ENCODE assay signal across 8 mouse cellular contexts in genomic region chr19:7136714-7137498, GRCm38 (mm10). TPM values are rescaled to one million over a fixed set of nuclear protein-coding genes. Genes with fewer than 3 reads are reported as not detected.
DNase-seq lines count a peak whose midpoint lies in the region; ATAC-seq lines count a peak whose summit lies in the region.
"Had no signal": no experiment of that assay in that cellular context is flagged by ENCODE, and none has a peak within 500 bp of the region (broad histone marks: within the 10 kb centered on the region; RNA-seq: fewer than 3 reads in every experiment).

No protein-coding gene starts in this region.

- ATAC-seq in neural tube, embryonic 12.5 days (ENCODE audit: low FRiP score, low read depth) = no peak
- ATAC-seq in intestine, embryonic 16.5 days = peak; percentile 85
- no peak for ATAC-seq in limb, embryonic 15.5 days (ENCODE audit: insufficient number of reproducible peaks, low FRiP score, low TSS enrichment, low read depth)
- ATAC-seq: inflammation-experienced regulatory T-cells, adult 6 months had no signal

- no peak overlapping the region for H3K4me3 ChIP-seq in neural tube, embryonic 12.5 days
- H3K4me3 ChIP-seq in intestine, embryonic 16.5 days (ENCODE audit: low read length) = no peak overlapping the region
- no peak overlapping the region for H3K4me3 ChIP-seq in limb, embryonic 15.5 days

- H3K4me2 ChIP-seq in neural tube, embryonic 12.5 days (replicated peaks) = peak overlapping the region; percentile 40; the same call in 1 of the 2 replicates
- peak overlapping the region; percentile 43 for H3K4me2 ChIP-seq in intestine, embryonic 16.5 days (ENCODE audit: low read depth, low read length)
- no peak overlapping the region for H3K4me2 ChIP-seq in limb, embryonic 15.5 days

- H3K27ac ChIP-seq in neural tube, embryonic 12.5 days = peak overlapping the region; percentile 42
- H3K27ac ChIP-seq in intestine, embryonic 16.5 days (ENCODE audit: low read length) = peak overlapping the region; percentile 86
- H3K27ac ChIP-seq in limb, embryonic 15.5 days = 0 out of 2 replicates have a peak overlapping the region, but pooled peaks have one; percentile 84

- no peaks in the 10 kb centered on the region for H3K9me3 ChIP-seq in neural tube, embryonic 12.5 days
- H3K9me3 ChIP-seq in intestine, embryonic 16.5 days (ENCODE audit: control insufficient read depth, low read length) = no peaks in the 10 kb centered on the region
- H3K9me3 ChIP-seq in limb, embryonic 15.5 days = no peaks in the 10 kb centered on the region

- no peaks in the 10 kb centered on the region for H3K36me3 ChIP-seq in neural tube, embryonic 12.5 days
- no peaks in the 10 kb centered on the region for H3K36me3 ChIP-seq in intestine, embryonic 16.5 days (ENCODE audit: control insufficient read depth, insufficient read depth, low read length)
- no peaks in the 10 kb centered on the region for H3K36me3 ChIP-seq in limb, embryonic 15.5 days

- no peak overlapping the region for H3K9ac ChIP-seq in neural tube, embryonic 12.5 days
- H3K9ac ChIP-seq in intestine, embryonic 16.5 days (ENCODE audit: low read depth, low read length) = peak overlapping the region; percentile 57
- H3K9ac ChIP-seq in limb, embryonic 15.5 days = no peak overlapping the region

- WGBS in neural tube, embryonic 12.5 days = 36% methylated on average over 14 of the region's 14 CpGs
- WGBS in intestine, embryonic 16.5 days = 42% methylated on average over 14 of the region's 14 CpGs
- WGBS in limb, embryonic 15.5 days = 36% methylated on average over 14 of the region's 14 CpGs

- no peak for DNase-seq in neural tube, embryonic 10.5 days (ENCODE audit: extremely low spot score, low spot score)
- DNase-seq in frontal cortex, postnatal 36 days (ENCODE audit: low spot score in 2 of 2) = no peak
- DNase-seq in adipocyte (ENCODE audit: low spot score) = no peak
- no peak for DNase-seq in adrenal gland, adult 18-20 months (ENCODE audit: low spot score in 2 of 2)

- peaks cover 100% of the 10 kb centered on the region for H3K4me1 ChIP-seq in neural tube, embryonic 12.5 days
- H3K4me1 ChIP-seq in intestine, embryonic 16.5 days (ENCODE audit: control insufficient read depth, insufficient read depth, low read length) = peaks cover 56% of the 10 kb centered on the region
- peaks cover 86% of the 10 kb centered on the region for H3K4me1 ChIP-seq in limb, embryonic 15.5 days

- peaks cover 36% of the 10 kb centered on the region for H3K27me3 ChIP-seq in neural tube, embryonic 12.5 days (replicated peaks)
- H3K27me3 ChIP-seq in intestine, embryonic 16.5 days (replicated peaks; ENCODE audit: control insufficient read depth, insufficient read depth, low read length) = no peaks in the 10 kb centered on the region
- H3K27me3 ChIP-seq in limb, embryonic 15.5 days = peaks cover 18% of the 10 kb centered on the region; the same call in 1 of the 2 replicates

RNA-seq across cellular contexts. Expression of gene Flrt1, which starts 31.4 kb away (rescaled TPM):
- polyA plus RNA-seq in neural tube, embryonic 12.5 days (2016; fragmentation: Nextera tagmentation; extraction: Ambion mirVana) = 7.0 and 9.9 TPM in 2 replicates
- polyA plus RNA-seq in intestine, embryonic 16.5 days (2015; fragmentation: Nextera tagmentation; extraction: Ambion mirVana) = 1.6 and 1.9 TPM in 2 replicates
- polyA plus RNA-seq in limb, embryonic 15.5 days (2015; fragmentation: Nextera tagmentation; extraction: Ambion mirVana) = 5.6 and 5.8 TPM in 2 replicates
- total RNA-seq in adrenal gland, adult 18-20 months (2021) = 1 to 10 TPM; 2.1 to 9.3 TPM
